Comparison of ENCODE assay signal across 9 mouse cellular contexts in genomic region chr5:64807159-64807558, GRCm38 (mm10). TPM values are rescaled to one million over a fixed set of nuclear protein-coding genes. Genes with fewer than 3 reads are reported as not detected.
DNase-seq lines count a peak whose midpoint lies in the region; ATAC-seq and TF ChIP-seq lines count a peak whose summit lies in the region.
"Had no signal": no experiment of that assay in that cellular context is flagged by ENCODE, and none has a peak within 500 bp of the region (broad histone marks: within the 10 kb centered on the region; RNA-seq: fewer than 3 reads in every experiment).

No protein-coding gene starts in this region.

- no peaks in the 10 kb centered on the region for H3K27me3 ChIP-seq in forebrain, embryonic 10.5 days (ENCODE audit: poor library complexity, severe bottlenecking)
- no peaks in the 10 kb centered on the region for H3K27me3 ChIP-seq in forebrain, embryonic 16.5 days (replicated peaks; ENCODE audit: control insufficient read depth, insufficient read depth, low read length)
- no peaks in the 10 kb centered on the region for H3K27me3 ChIP-seq in kidney, postnatal 0 days (ENCODE audit: insufficient read depth, low read length)
- no peaks in the 10 kb centered on the region for H3K27me3 ChIP-seq in forebrain, embryonic 13.5 days
- no peaks in the 10 kb centered on the region for H3K27me3 ChIP-seq in liver, postnatal 0 days (ENCODE audit: insufficient read depth, low read length)
- H3K27me3 ChIP-seq: hindbrain, embryonic 13.5 days had no signal

- no peak for DNase-seq in forebrain, embryonic 10.5 days (ENCODE audit: extremely low spot score, low spot score)
- no peak for DNase-seq in kidney, postnatal 0 days (ENCODE audit: low spot score)
- DNase-seq in kidney, adult 9 months: no peak
- no peak for DNase-seq in liver, postnatal 0 days
- DNase-seq in ovary, postnatal 10 days (ENCODE audit: low spot score): no peak
- no peak for DNase-seq in gastrocnemius, postnatal 4 days (ENCODE audit: low spot score in 2 of 2)

- no peak for TF ChIP-seq EP300 in liver, postnatal 0 days (IDR thresholded peaks at IDR 0.05; ENCODE audit: low read depth)

- TF ChIP-seq CTCF in kidney, postnatal 0 days (IDR thresholded peaks at IDR 0.05; ENCODE audit: low read depth): no peak
- TF ChIP-seq CTCF in liver, postnatal 0 days (IDR thresholded peaks at IDR 0.05; ENCODE audit: low read depth): no peak

- no peaks in the 10 kb centered on the region; the same call in 1 of the 2 replicates for H3K9me3 ChIP-seq in forebrain, embryonic 10.5 days
- H3K9me3 ChIP-seq in forebrain, embryonic 16.5 days (ENCODE audit: control insufficient read depth, low read length): no peaks in the 10 kb centered on the region
- H3K9me3 ChIP-seq in kidney, postnatal 0 days (replicated peaks; ENCODE audit: low read length): no peaks in the 10 kb centered on the region
- no peaks in the 10 kb centered on the region for H3K9me3 ChIP-seq in forebrain, embryonic 13.5 days (replicated peaks)
- no peaks in the 10 kb centered on the region for H3K9me3 ChIP-seq in liver, postnatal 0 days (ENCODE audit: low read length)
- H3K9me3 ChIP-seq: hindbrain, embryonic 13.5 days had no signal

- peak overlapping the region; percentile 93; the same call in 1 of the 2 replicates for H3K4me3 ChIP-seq in forebrain, embryonic 10.5 days
- no peak overlapping the region for H3K4me3 ChIP-seq in forebrain, embryonic 16.5 days (replicated peaks; ENCODE audit: low read length)
- no peak overlapping the region for H3K4me3 ChIP-seq in kidney, postnatal 0 days (replicated peaks; ENCODE audit: low read depth, low read length)
- no peak overlapping the region for H3K4me3 ChIP-seq in forebrain, embryonic 13.5 days
- peak overlapping the region; percentile 86 for H3K4me3 ChIP-seq in liver, postnatal 0 days (ENCODE audit: low read depth, low read length)

- H3K36me3 ChIP-seq in forebrain, embryonic 10.5 days (replicated peaks): peaks cover 20% of the 10 kb centered on the region
- H3K36me3 ChIP-seq in forebrain, embryonic 16.5 days (ENCODE audit: control insufficient read depth, insufficient read depth): no peaks in the 10 kb centered on the region
- no peaks in the 10 kb centered on the region for H3K36me3 ChIP-seq in kidney, postnatal 0 days (ENCODE audit: insufficient read depth, low read length)
- no peaks in the 10 kb centered on the region for H3K36me3 ChIP-seq in forebrain, embryonic 13.5 days (ENCODE audit: poor library complexity, severe bottlenecking)
- H3K36me3 ChIP-seq in liver, postnatal 0 days (replicated peaks; ENCODE audit: insufficient read depth, low read length): peaks cover 16% of the 10 kb centered on the region
- H3K36me3 ChIP-seq: hindbrain, embryonic 13.5 days had no signal

- H3K27ac ChIP-seq in forebrain, embryonic 10.5 days: peak overlapping the region; percentile 99
- no peak overlapping the region for H3K27ac ChIP-seq in forebrain, embryonic 16.5 days (ENCODE audit: low read length)
- H3K27ac ChIP-seq in kidney, postnatal 0 days: peak overlapping the region; percentile 88
- H3K27ac ChIP-seq in forebrain, embryonic 13.5 days: no peak overlapping the region
- H3K27ac ChIP-seq in liver, postnatal 0 days (ENCODE audit: low read depth): peak overlapping the region; percentile 99

- H3K4me2 ChIP-seq in forebrain, embryonic 16.5 days (ENCODE audit: low read length): no peak overlapping the region
- peak overlapping the region; percentile 23 for H3K4me2 ChIP-seq in kidney, postnatal 0 days (ENCODE audit: low read length)
- peak overlapping the region; percentile 20; the same call in 1 of the 2 replicates for H3K4me2 ChIP-seq in forebrain, embryonic 13.5 days
- H3K4me2 ChIP-seq in liver, postnatal 0 days (ENCODE audit: low read depth, low read length): peak overlapping the region; percentile 92

- H3K9ac ChIP-seq in forebrain, embryonic 16.5 days (replicated peaks; ENCODE audit: low read depth, low read length): no peak overlapping the region
- H3K9ac ChIP-seq in kidney, postnatal 0 days (ENCODE audit: low read depth, low read length): no peak overlapping the region
- no peak overlapping the region for H3K9ac ChIP-seq in forebrain, embryonic 13.5 days
- H3K9ac ChIP-seq in liver, postnatal 0 days (replicated peaks): peak overlapping the region; percentile 47; the same call in 1 of the 2 replicates

- 79% methylated on average over 3 of the region's 3 CpGs for WGBS in forebrain, embryonic 10.5 days
- 52% methylated on average over 3 of the region's 3 CpGs for WGBS in forebrain, embryonic 16.5 days
- WGBS in kidney, postnatal 0 days: 53% methylated on average over 3 of the region's 3 CpGs
- WGBS in forebrain, embryonic 13.5 days: 66% methylated on average over 3 of the region's 3 CpGs
- WGBS in liver, postnatal 0 days (ENCODE audit: insufficient replicate concordance): 42% methylated on average over 3 of the region's 3 CpGs

- no peak for ATAC-seq in forebrain, embryonic 16.5 days
- no peak for ATAC-seq in kidney, postnatal 0 days (replicated peaks; ENCODE audit: low FRiP score, low read depth)
- no peak for ATAC-seq in forebrain, embryonic 13.5 days
- ATAC-seq in liver, postnatal 0 days: no peak

- H3K4me1 ChIP-seq in forebrain, embryonic 10.5 days: peaks cover 90% of the 10 kb centered on the region
- H3K4me1 ChIP-seq in forebrain, embryonic 16.5 days (replicated peaks; ENCODE audit: control insufficient read depth, insufficient read depth, low read length): peaks cover 55% of the 10 kb centered on the region
- H3K4me1 ChIP-seq in kidney, postnatal 0 days (replicated peaks; ENCODE audit: insufficient read depth, low read length): peaks cover 47% of the 10 kb centered on the region
- H3K4me1 ChIP-seq in forebrain, embryonic 13.5 days: peaks cover 77% of the 10 kb centered on the region
- peaks cover 61% of the 10 kb centered on the region for H3K4me1 ChIP-seq in liver, postnatal 0 days (ENCODE audit: insufficient read depth)

RNA-seq across cellular contexts. Expression of gene Klf3, which starts 4.0 kb away (rescaled TPM):
- 43.0 and 50.0 TPM in 2 replicates for polyA plus RNA-seq in forebrain, embryonic 10.5 days (2016; fragmentation: Nextera tagmentation; extraction: Ambion mirVana)
- polyA plus RNA-seq in forebrain, embryonic 16.5 days (2015; fragmentation: Nextera tagmentation; extraction: Ambion mirVana): 30.9 and 32.9 TPM in 2 replicates
- polyA plus RNA-seq in kidney, postnatal 0 days (2015; fragmentation: Nextera tagmentation; extraction: Ambion mirVana): 60.6 and 65.6 TPM in 2 replicates
- 24.0 and 25.1 TPM in 2 replicates for polyA plus RNA-seq in forebrain, embryonic 13.5 days (2015; fragmentation: Nextera tagmentation; extraction: Ambion mirVana)
- polyA plus RNA-seq in liver, postnatal 0 days (2015; fragmentation: Nextera tagmentation; extraction: Ambion mirVana): 63.5 and 65.7 TPM in 2 replicates
- total RNA-seq in gastrocnemius, postnatal 4 days (2021): 10 to 100 TPM; 50.3 to 59.1 TPM

Comparison
In these comparisons a context has a peak if more than half of its experiments do, and no peak if none do; other contexts are left out.
1. H3K27ac ChIP-seq: peak in forebrain, embryonic 10.5 days (single experiment), kidney, postnatal 0 days (single experiment) and liver, postnatal 0 days (single experiment); none in forebrain, embryonic 16.5 days (single experiment) and forebrain, embryonic 13.5 days (single experiment).
2. H3K4me3 ChIP-seq: peak in forebrain, embryonic 10.5 days (single experiment) and liver, postnatal 0 days (single experiment); none in forebrain, embryonic 16.5 days (single experiment), kidney, postnatal 0 days (single experiment) and forebrain, embryonic 13.5 days (single experiment).